Mouse (Mus musculus) bone marrow macrophage, adult 2 months (primary cell): ENCODE measurements at regions not wholly inside any gene's neighbourhood (a gene's known extent, or its start where the extent isn't known, plus 50 kb on each side); places are given as distances from the start of the nearest gene placed in this dataset.

Source experiments
- H3K27ac ChIP-seq: 2 replicates; pipeline ENCODE4 v1.5.1; 2012; ENCODE audit warnings: low read depth, low read length; ENCODE audit not compliant: insufficient read depth
- H3K4me1 ChIP-seq: 2 replicates; pipeline ENCODE4 v1.6.1; 2012; ENCODE audit warnings: low read length; ENCODE audit not compliant: control insufficient read depth, insufficient read depth
- H3K4me3 ChIP-seq: 2 replicates; pipeline ENCODE4 v1.5.1; 2012; ENCODE audit warnings: mild to moderate bottlenecking, low read length, moderate library complexity; ENCODE audit not compliant: insufficient read depth
- CTCF ChIP-seq: IDR thresholded peaks from 2 replicates; pipeline ENCODE4 v1.5.1; 2012; ENCODE audit warnings: low read depth, mild to moderate bottlenecking, low read length, moderate library complexity
- POLR2A ChIP-seq: IDR thresholded peaks from 2 replicates; pipeline ENCODE4 v1.6.1; 2012; ENCODE audit warnings: mild to moderate bottlenecking, low read depth, low read length, borderline replicate concordance

- Histone ChIP-seq H3K27ac (no peak overlapping the region), H3K4me1 (no peaks in the 10 kb centered on the region), H3K4me3 (no peak overlapping the region)
- no peak for TF ChIP-seq POLR2A
- no peak for TF ChIP-seq CTCF
These were observed 545.3 kb downstream of the Stim2 start for GRCm38 (mm10) chr5:54543556-54544061.

GRCm38 (mm10) chr5:54578519-54578918 is 580.2 kb downstream of the Stim2 start:
- no peak for TF ChIP-seq POLR2A
- no peak for TF ChIP-seq CTCF
- peak overlapping the region; percentile 12; the same call in 1 of the 2 replicates for H3K27ac ChIP-seq
- no peak overlapping the region for H3K4me3 ChIP-seq
- H3K4me1 ChIP-seq: no peaks in the 10 kb centered on the region

- Histone ChIP-seq H3K27ac (no peak overlapping the region), H3K4me1 (no peaks in the 10 kb centered on the region), H3K4me3 (no peak overlapping the region)
- TF ChIP-seq CTCF: no peak
- no peak for TF ChIP-seq POLR2A
These were observed 581.2 kb downstream of the Stim2 start for GRCm38 (mm10) chr5:54579458-54579857.

- H3K4me3 ChIP-seq: no peak overlapping the region
These were observed 583.9 kb downstream of the Stim2 start for GRCm38 (mm10) chr5:54582175-54582574.

GRCm38 (mm10) chr5:54588332-54589020 is 590.2 kb downstream of the Stim2 start:
- TF ChIP-seq POLR2A: no peak
- no peak for TF ChIP-seq CTCF
- Histone ChIP-seq H3K4me3 (no peak overlapping the region), H3K4me1 (no peaks in the 10 kb centered on the region), H3K27ac (no peak overlapping the region)

More at GRCm38 (mm10) chr5:54582175-54582574, 583.9 kb downstream of the Stim2 start:
- no peak overlapping the region for H3K27ac ChIP-seq
- H3K4me1 ChIP-seq: no peaks in the 10 kb centered on the region
- no peak for TF ChIP-seq CTCF
- no peak for TF ChIP-seq POLR2A

- no peak for TF ChIP-seq POLR2A
- no peak for TF ChIP-seq CTCF
- Histone ChIP-seq H3K4me1 (no peaks in the 10 kb centered on the region), H3K4me3 (no peak overlapping the region), H3K27ac (no peak overlapping the region)
These were observed 612.7 kb downstream of the Stim2 start for GRCm38 (mm10) chr5:54610957-54611356.

- TF ChIP-seq POLR2A (no peak), CTCF (no peak)
- Histone ChIP-seq H3K27ac (no peak overlapping the region), H3K4me3 (no peak overlapping the region), H3K4me1 (no peaks in the 10 kb centered on the region)
These were observed 624.4 kb downstream of the Stim2 start for GRCm38 (mm10) chr5:54622733-54623132.

- H3K27ac ChIP-seq: no peak overlapping the region
- no peaks in the 10 kb centered on the region for H3K4me1 ChIP-seq
- H3K4me3 ChIP-seq: no peak overlapping the region
- TF ChIP-seq CTCF (no peak), POLR2A (no peak)
These were observed 634.0 kb downstream of the Stim2 start for GRCm38 (mm10) chr5:54632281-54632680.
